In genomic region chr4:135801543-135801942, GRCm38 (mm10) we compare ENCODE assay signal across 7 mouse cellular contexts. TPM values are rescaled to one million over a fixed set of nuclear protein-coding genes. Genes with fewer than 3 reads are reported as not detected.
DNase-seq lines count a peak whose midpoint lies in the region; ATAC-seq and TF ChIP-seq lines count a peak whose summit lies in the region.

No protein-coding gene starts in this region.

- intact Hi-C loops in left cerebral cortex, adult 2 months (cut with DNase I), result loop anchor here (1.0 kb wide), 2 partner anchors 76 to 119 kb away; partner anchors contain the start of gene Fuca1

- no peak overlapping the region for H3K4me3 ChIP-seq in left cerebral cortex, adult 2 months

- peak; percentile 89 for DNase-seq in R1 (ENCODE audit: low read depth, low spot score)
- DNase-seq in cerebellum, adult 11-12 months, result peak; percentile 72
- peak; percentile 58 to 81 for DNase-seq in frontal cortex, postnatal 10 days (ENCODE audit: low spot score in 2 of 2)
- peak; percentile 85 for DNase-seq in hindlimb bud, embryonic 11.5 days (ENCODE audit: extremely low spot score, low read depth, low spot score)
- peak; percentile 81 to 88 for DNase-seq in left cerebral cortex, adult 2 months (ENCODE audit: extremely low spot score in 1 of 2, low spot score in 2 of 2)
- peak; percentile 74 for DNase-seq in spleen, adult 12 weeks (ENCODE audit: low spot score)

- no peak overlapping the region for H3K27ac ChIP-seq in left cerebral cortex, adult 2 months

- ATAC-seq in megakaryocyte progenitor cell, adult 5-6 weeks (replicated peaks; ENCODE audit: poor library complexity), result peak; percentile 95

- TF ChIP-seq CTCF in left cerebral cortex, adult 2 months (IDR thresholded peaks at IDR 0.05), result peak; percentile 99

RNA-seq across cellular contexts. Expression of gene Myom3, which starts 42.0 kb away (rescaled TPM):
- total RNA-seq in left cerebral cortex, adult 2 months (2021), result 1 to 10 TPM in 1 of 2 experiments, under 1 TPM in 1; 0.96 to 1.4 TPM
- not detected in 2 replicates for total RNA-seq in megakaryocyte progenitor cell, adult 5-6 weeks (2015)
- not detected in 2 replicates for total RNA-seq in megakaryocyte progenitor cell, adult 5-6 weeks (2017)

RNA-seq across cellular contexts. Expression of gene Srsf10, which starts 54.0 kb away (rescaled TPM):
- total RNA-seq in left cerebral cortex, adult 2 months (2021), result 10 to 100 TPM; 70.8 to 82.2 TPM
- 195 and 208 TPM in 2 replicates for total RNA-seq in megakaryocyte progenitor cell, adult 5-6 weeks (2015)
- 200 and 240 TPM in 2 replicates for total RNA-seq in megakaryocyte progenitor cell, adult 5-6 weeks (2017)
